Mouse (Mus musculus) stomach, embryonic 16.5 days (tissue): ENCODE results near the gene App. TPM values are rescaled to one million over a fixed set of nuclear protein-coding genes. Genes with fewer than 3 reads are reported as not detected.

ENCODE experiments used
- ATAC-seq: fragments of 200-750 bp; cut with Nextera tagmentation; 2 replicates; pipeline ENCODE4 v1.8.0; 2017; ENCODE audit warnings: moderate number of reproducible peaks, moderate TSS enrichment; ENCODE audit not compliant: insufficient read depth, low FRiP score
- H3K27ac ChIP-seq: fragments of 300-500 bp; sonication (generic); 2 replicates; pipeline ENCODE4 v1.5.1; 2014; ENCODE audit warnings: low read length
- H3K27me3 ChIP-seq: fragments of 300-500 bp; sonication (generic); 2 replicates; pipeline ENCODE4 v1.6.1; 2014; ENCODE audit warnings: low read length, control low read depth, mixed read lengths; ENCODE audit not compliant: control insufficient read depth, insufficient read depth
- H3K36me3 ChIP-seq: fragments of 300-500 bp; sonication (generic); 2 replicates; pipeline ENCODE4 v1.6.1; 2014; ENCODE audit warnings: low read length; ENCODE audit not compliant: control insufficient read depth, insufficient read depth
- H3K4me1 ChIP-seq: fragments of 300-500 bp; sonication (generic); 2 replicates; pipeline ENCODE4 v1.6.1; 2014; ENCODE audit warnings: low read length, control low read depth, mixed read lengths; ENCODE audit not compliant: control insufficient read depth, insufficient read depth
- H3K4me2 ChIP-seq: fragments of 300-500 bp; sonication (generic); 2 replicates; pipeline ENCODE4 v1.6.1; 2014; ENCODE audit warnings: low read depth, low read length, mixed read lengths
- H3K4me3 ChIP-seq: fragments of 300-500 bp; sonication (generic); replicated peaks from 2 replicates; pipeline ENCODE4 v1.5.1; 2014; ENCODE audit warnings: mild to moderate bottlenecking, low read length
- H3K9ac ChIP-seq: fragments of 300-500 bp; sonication (generic); 2 replicates; pipeline ENCODE4 v1.6.1; 2014; ENCODE audit warnings: low read length
- H3K9me3 ChIP-seq: fragments of 300-500 bp; sonication (generic); replicated peaks from 2 replicates; pipeline ENCODE4 v1.6.1; 2016; ENCODE audit warnings: low read length, control low read depth; ENCODE audit not compliant: control insufficient read depth
- WGBS: fragments of 180-500 bp; shearing (Covaris S2); extraction: QIAGEN DNeasy Blood & Tissue Kit; methylation state at CpG from one replicate; pipeline ENCODE4 v1.1.7; 2014; 5-methylcytosine and 5-hydroxymethylcytosine counted together
- polyA plus RNA-seq: library from polyadenylated mRNA; unstranded; fragments of >200 nt; fragmentation: Nextera tagmentation; extraction: Ambion mirVana; gene quantifications from 2 replicates; pipeline ENCODE4 v1.2.1, GENCODE M21; 2015

Gene App
- polyA plus RNA-seq, 1 experiment from 2014 or later = 198 TPM

DNA sequence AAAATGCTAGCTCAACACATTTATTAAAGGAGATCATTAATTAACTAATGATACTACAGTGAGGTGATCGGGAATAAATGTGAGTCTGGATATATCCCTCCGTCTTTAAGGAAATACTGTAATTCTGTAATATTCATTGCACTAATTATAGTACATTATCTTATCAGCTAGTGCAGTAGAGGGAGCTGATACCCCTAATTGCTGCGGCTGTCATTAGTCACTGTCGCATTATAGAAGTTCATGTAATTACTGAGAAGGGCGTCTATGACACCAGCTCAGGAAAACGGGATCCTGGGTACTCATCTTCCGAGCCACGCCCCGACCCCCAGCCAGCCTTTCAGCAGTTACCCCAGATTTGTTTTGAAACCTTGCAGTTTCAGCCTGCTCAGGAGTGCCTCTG lies 209.6 kb downstream of the App start:
- no peaks in the 10 kb centered on the region for H3K4me1 ChIP-seq
- H3K27me3 ChIP-seq = no peaks in the 10 kb centered on the region
- H3K4me2 ChIP-seq = no peak overlapping the region
- H3K9me3 ChIP-seq = no peaks in the 10 kb centered on the region
- no peak overlapping the region for H3K27ac ChIP-seq
- 75% methylated on average over 9 of the region's 9 CpGs for WGBS
- no peak overlapping the region for H3K4me3 ChIP-seq
- H3K9ac ChIP-seq = no peak overlapping the region
- peaks cover 11% of the 10 kb centered on the region for H3K36me3 ChIP-seq
- ATAC-seq = no peak

DNA sequence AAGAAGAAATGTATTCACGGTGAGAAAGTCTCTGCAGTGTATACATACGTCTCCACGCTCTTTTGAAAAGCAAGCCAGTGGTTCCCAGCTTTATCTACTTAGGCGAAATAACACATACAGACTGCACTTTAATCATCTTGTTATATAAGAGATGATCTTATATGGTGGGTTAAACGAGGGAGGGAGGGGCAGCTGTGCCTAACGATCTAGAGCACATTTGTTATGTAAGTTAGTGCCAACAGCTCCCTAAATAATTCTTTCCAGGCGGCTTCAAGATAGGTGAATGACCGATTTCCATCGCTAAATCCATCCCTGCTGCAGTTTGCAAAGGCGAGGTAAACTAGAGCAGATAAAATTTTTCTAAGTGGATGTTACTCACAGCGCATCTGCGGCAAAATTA lies 210.0 kb downstream of the App start:
- Histone ChIP-seq H3K4me3 (no peak overlapping the region), H3K4me1 (no peaks in the 10 kb centered on the region), H3K4me2 (no peak overlapping the region), H3K36me3 (peaks cover 11% of the 10 kb centered on the region), H3K9me3 (no peaks in the 10 kb centered on the region), H3K27ac (no peak overlapping the region), H3K27me3 (no peaks in the 10 kb centered on the region), H3K9ac (no peak overlapping the region)
- no peak for ATAC-seq
- WGBS = 86% methylated on average over 12 of the region's 12 CpGs

DNA sequence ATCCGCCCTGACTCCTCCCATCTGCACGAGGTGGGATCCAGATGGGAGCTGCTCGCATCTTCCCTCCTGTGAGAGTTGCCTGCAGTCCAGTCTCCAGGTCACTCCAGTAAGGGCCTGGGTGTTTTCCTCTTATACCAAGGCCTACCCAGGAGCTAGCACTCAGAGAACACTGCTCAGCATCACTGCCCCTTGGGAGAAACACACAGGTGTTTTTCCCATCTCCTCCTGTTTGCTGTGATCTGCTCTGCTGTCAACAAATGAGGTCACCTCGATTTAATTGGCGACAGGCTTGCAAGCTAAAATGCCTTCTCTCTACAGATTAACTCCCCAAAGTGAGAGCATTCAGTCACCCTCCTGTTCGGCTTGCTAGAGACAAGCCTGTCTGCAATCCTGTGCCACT lies 216.3 kb downstream of the App start:
- H3K9ac ChIP-seq = no peak overlapping the region
- H3K4me1 ChIP-seq = no peaks in the 10 kb centered on the region
- H3K27ac ChIP-seq = no peak overlapping the region
- no peak overlapping the region for H3K4me3 ChIP-seq
- H3K36me3 ChIP-seq = 0 out of 2 replicates have a peak, but pooled peaks cover 12% of the 10 kb centered on the region
- H3K4me2 ChIP-seq = no peak overlapping the region
- 66% methylated on average over 6 of the region's 6 CpGs for WGBS
- no peaks in the 10 kb centered on the region for H3K9me3 ChIP-seq
- no peak for ATAC-seq
- H3K27me3 ChIP-seq = no peaks in the 10 kb centered on the region

DNA sequence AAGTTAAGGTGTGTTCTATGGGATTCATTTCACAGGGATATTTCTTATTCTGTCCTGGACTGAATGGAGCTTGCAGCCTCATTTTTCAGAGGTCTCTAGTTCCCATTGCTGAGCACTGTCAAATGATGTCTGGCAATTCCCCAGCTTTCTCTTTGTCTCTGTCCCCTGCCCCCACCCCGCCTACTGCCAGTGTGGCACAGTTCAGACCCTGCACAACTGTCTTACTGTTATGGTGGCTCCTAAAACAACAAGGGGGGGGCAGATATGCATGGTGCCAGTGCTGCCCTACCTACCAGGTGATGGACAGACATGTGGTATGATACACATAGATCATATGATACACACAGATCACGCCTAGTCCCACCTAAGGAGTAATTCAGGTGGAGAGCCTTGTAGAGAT lies 216.9 kb downstream of the App start:
- Histone ChIP-seq H3K4me1 (no peaks in the 10 kb centered on the region), H3K27ac (no peak overlapping the region), H3K36me3 (0 out of 2 replicates have a peak, but pooled peaks cover 13% of the 10 kb centered on the region), H3K27me3 (no peaks in the 10 kb centered on the region), H3K4me3 (no peak overlapping the region), H3K4me2 (no peak overlapping the region), H3K9me3 (no peaks in the 10 kb centered on the region), H3K9ac (no peak overlapping the region)
- ATAC-seq = no peak
- WGBS = 86% methylated on average over 2 of the region's 2 CpGs

DNA sequence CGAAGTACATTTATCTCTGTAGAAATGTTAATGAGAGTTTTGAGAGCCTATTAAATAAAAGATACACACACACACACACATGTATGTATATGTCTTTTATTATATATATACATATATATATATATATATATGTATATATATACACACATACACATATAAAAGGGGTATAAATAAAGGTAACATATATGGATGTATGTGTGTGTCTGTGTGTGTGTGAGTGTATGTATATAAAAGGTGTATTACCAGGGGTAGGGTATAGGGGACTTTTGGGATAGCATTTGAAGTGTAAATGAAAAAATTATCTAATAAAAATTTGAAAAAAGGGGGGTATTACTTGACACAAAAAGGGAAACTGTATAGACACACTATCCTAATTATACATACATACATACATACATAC lies 217.7 kb downstream of the App start:
- ATAC-seq = no peak
- H3K27me3 ChIP-seq = no peaks in the 10 kb centered on the region
- H3K27ac ChIP-seq = no peak overlapping the region
- H3K9me3 ChIP-seq = no peaks in the 10 kb centered on the region
- no peak overlapping the region for H3K9ac ChIP-seq
- no peaks in the 10 kb centered on the region for H3K4me1 ChIP-seq
- H3K4me3 ChIP-seq = no peak overlapping the region
- whole genome bisulfite sequencing = 61% methylated on average over 1 of the region's 1 CpGs
- no peak overlapping the region for H3K4me2 ChIP-seq
- H3K36me3 ChIP-seq = 0 out of 2 replicates have a peak, but pooled peaks cover 7% of the 10 kb centered on the region

DNA sequence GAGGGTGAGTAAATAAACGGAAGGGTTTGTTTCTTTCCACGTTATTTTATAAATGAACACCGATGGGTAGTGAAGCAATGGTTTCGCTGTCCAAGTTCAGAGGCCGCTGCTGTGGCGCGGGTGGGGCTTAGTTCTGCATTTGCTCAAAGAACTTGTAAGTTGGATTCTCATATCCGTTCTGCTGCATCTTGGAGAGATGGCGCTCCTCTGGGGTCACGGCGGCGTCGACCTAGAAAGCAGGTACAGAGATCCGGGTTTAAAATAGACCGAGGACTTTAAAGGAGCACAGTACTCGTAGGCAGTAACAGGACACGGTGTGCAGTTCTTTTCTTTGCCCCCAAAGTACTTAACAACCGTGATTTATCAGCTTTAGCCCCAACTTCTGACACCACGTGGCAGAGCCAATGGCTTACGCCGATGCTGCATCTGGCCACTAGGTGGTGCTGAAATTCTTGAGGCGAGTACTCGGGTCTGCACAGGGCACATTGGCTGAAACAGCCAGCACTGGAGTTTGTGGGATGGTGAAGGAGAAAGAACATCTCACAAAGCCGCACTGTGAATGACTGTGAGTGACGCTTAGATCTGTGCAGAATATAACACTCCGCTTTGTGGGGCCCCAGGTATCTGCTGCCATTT lies 218.2 kb downstream of the App start:
- Histone ChIP-seq H3K4me2 (peak overlapping the region; percentile 30), H3K27ac (no peak overlapping the region), H3K27me3 (no peaks in the 10 kb centered on the region), H3K4me3 (no peak overlapping the region), H3K36me3 (0 out of 2 replicates have a peak, but pooled peaks cover 4% of the 10 kb centered on the region), H3K9me3 (no peaks in the 10 kb centered on the region), H3K9ac (no peak overlapping the region), H3K4me1 (no peaks in the 10 kb centered on the region)
- peak; percentile 60; the same call in 1 of the 2 replicates for ATAC-seq
- 28% methylated on average over 26 of the region's 26 CpGs for WGBS

DNA sequence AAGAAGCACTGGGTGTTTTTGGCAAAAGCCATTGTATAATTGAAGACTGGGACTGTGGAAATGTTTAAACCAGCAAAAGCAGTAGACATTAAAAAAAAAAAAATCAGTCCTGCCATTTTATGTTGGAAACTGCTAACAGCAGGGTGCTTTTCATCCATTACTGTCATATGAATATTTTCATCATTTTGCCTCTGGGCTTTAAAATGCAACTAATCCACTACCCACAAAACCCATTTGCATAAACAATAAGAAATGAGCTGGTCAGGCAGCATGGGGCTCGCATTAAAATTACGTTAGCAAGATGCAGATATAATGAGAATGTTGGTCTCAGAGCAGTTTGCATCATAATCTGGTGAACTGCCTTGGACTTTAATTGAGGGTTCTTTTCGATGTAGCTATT lies 242.5 kb downstream of the App start:
- ATAC-seq = no peak
- 71% methylated on average over 3 of the region's 3 CpGs for WGBS
- H3K4me1 ChIP-seq = no peaks in the 10 kb centered on the region
- no peak overlapping the region for H3K4me3 ChIP-seq
- H3K9ac ChIP-seq = no peak overlapping the region
- H3K4me2 ChIP-seq = no peak overlapping the region
- no peaks in the 10 kb centered on the region for H3K36me3 ChIP-seq
- H3K27me3 ChIP-seq = no peaks in the 10 kb centered on the region
- no peaks in the 10 kb centered on the region for H3K9me3 ChIP-seq
- H3K27ac ChIP-seq = no peak overlapping the region

DNA sequence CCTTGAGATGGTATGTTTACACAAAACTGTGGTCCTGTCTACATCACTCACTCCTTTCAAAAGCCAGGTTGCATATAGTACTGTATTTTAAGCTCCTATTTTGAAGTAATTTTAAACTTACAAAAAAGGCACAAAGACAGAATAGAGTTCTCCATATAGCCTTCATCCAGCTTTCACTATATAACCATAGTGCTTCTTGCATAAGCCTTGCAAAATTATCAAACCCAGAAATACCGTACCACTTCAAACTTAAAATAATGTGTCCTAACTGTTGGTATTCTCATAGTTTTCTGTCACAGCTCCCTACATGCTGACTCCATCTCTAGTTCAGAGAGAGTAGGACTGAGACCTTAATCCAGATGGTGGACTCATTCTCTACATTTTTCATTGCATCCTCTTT lies 245.7 kb downstream of the App start:
- H3K9ac ChIP-seq = no peak overlapping the region
- H3K9me3 ChIP-seq = no peaks in the 10 kb centered on the region
- H3K36me3 ChIP-seq = no peaks in the 10 kb centered on the region
- no peaks in the 10 kb centered on the region for H3K4me1 ChIP-seq
- no peaks in the 10 kb centered on the region for H3K27me3 ChIP-seq
- WGBS = 92% methylated on average over 1 of the region's 1 CpGs
- H3K4me2 ChIP-seq = no peak overlapping the region
- H3K4me3 ChIP-seq = no peak overlapping the region
- ATAC-seq = no peak
- no peak overlapping the region for H3K27ac ChIP-seq

DNA sequence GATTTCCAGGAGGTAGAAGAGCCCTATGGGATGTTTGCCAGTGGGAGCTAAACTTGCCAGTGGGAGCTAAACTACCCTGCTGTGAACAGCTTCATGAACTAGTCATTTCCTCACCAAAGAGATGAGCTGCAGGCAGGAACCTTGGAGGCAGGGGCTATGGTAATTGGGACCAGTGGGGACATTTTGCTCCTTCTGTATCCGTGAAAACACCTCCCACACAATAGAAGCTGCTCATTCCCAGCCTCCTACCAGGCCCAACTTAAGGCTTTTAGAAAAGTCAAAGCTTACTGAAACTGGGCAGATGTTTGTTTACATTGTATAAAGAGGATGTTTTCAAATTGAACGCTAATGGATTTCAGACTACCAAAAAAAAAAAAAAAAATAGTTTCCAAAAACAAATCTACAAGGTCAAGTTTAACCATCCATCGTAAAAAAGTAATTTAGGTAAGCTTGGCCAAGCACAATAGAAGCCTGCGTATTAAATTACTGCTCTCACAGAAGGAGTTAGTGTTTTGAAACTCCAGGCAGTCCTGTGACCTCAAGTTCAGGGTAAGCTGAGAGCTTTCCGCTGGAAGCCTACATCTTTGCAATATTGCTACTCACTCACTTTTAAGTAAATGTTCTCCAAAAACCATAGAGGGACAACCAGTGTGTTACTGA lies 253.8 kb downstream of the App start:
- H3K27ac ChIP-seq = no peak overlapping the region
- H3K36me3 ChIP-seq = no peaks in the 10 kb centered on the region
- no peak overlapping the region for H3K9ac ChIP-seq
- no peaks in the 10 kb centered on the region for H3K9me3 ChIP-seq
- WGBS = 32% methylated on average over 5 of the region's 5 CpGs
- no peaks in the 10 kb centered on the region for H3K4me1 ChIP-seq
- H3K4me2 ChIP-seq = no peak overlapping the region
- H3K27me3 ChIP-seq = no peaks in the 10 kb centered on the region
- ATAC-seq = no peak
- H3K4me3 ChIP-seq = no peak overlapping the region
